Mouse (Mus musculus) forebrain, embryonic 10.5 days (tissue): Measurements from ENCODE around the gene Nat8f3. TPM values are rescaled to one million over a fixed set of nuclear protein-coding genes. Genes with fewer than 3 reads are reported as not detected.

Experiments
- microRNA-seq: library from miRNA; unstranded; fragments of <30 nt; microRNA quantifications from one replicate; pipeline ENCODE4, GENCODE M21; 2017
- polyA plus RNA-seq: library from polyadenylated mRNA; unstranded; fragments of >200 nt; fragmentation: Nextera tagmentation; extraction: Ambion mirVana; gene quantifications from 2 replicates; pipeline ENCODE4 v1.2.1, GENCODE M21; 2016

The Nat8f3 gene
- polyA plus RNA-seq, 1 experiment from 2014 or later, result 0.26 TPM

Small RNA genes within 50 kb of the gene (microRNA-seq; reads per million reads assigned to microRNA genes)
- gene Gm27317 (not detected), gene Mir6375 (not detected)

Other genes with a start within 250 kb of the Nat8f3 start
- gene Alms1, start 178.2 kb downstream of the Nat8f3 start, polyA plus RNA-seq, result 12.1 and 13.5 TPM in 2 replicates
- gene Nat8f7, start 52.5 kb downstream of the Nat8f3 start, polyA plus RNA-seq, result not detected in 2 replicates
- not detected in 2 replicates for gene Nat8f6, start 55.2 kb upstream of the Nat8f3 start, polyA plus RNA-seq
- not detected in 2 replicates for gene Nat8f5, start 55.2 kb upstream of the Nat8f3 start, polyA plus RNA-seq
- gene Nat8, start 66.3 kb upstream of the Nat8f3 start, polyA plus RNA-seq, result not detected in 2 replicates
- gene Nat8f2, start 103.4 kb upstream of the Nat8f3 start, polyA plus RNA-seq, result not detected in 2 replicates
- 6.2 and 6.7 TPM in 2 replicates for gene Nat8f4, start 139.1 kb upstream of the Nat8f3 start, polyA plus RNA-seq
- 33.8 and 37.1 TPM in 2 replicates for gene Tprkb, start 146.1 kb upstream of the Nat8f3 start, polyA plus RNA-seq
- 5.2 and 6.4 TPM in 2 replicates for gene Nat8f1, start 149.9 kb upstream of the Nat8f3 start, polyA plus RNA-seq
- gene Dusp11, start 195.9 kb upstream of the Nat8f3 start, polyA plus RNA-seq, result 34.6 and 34.9 TPM in 2 replicates